Mouse (Mus musculus) forebrain, embryonic 11.5 days (tissue): Measurements from ENCODE around the gene Cnnm3. TPM values are rescaled to one million over a fixed set of nuclear protein-coding genes. Genes with fewer than 3 reads are reported as not detected.

Experiments used
- ATAC-seq: fragments of 200-750 bp; cut with Nextera tagmentation; replicated peaks from 2 replicates; pipeline ENCODE4 v1.8.0; 2017; ENCODE audit warnings: moderate TSS enrichment; ENCODE audit not compliant: low FRiP score
- DNase-seq: peaks from one replicate; pipeline ENCODE4 v3.0.0-alpha.2; 2017; ENCODE audit warnings: low spot score
- H3K27ac ChIP-seq: fragments of 300-500 bp; sonication (generic); 2 replicates; pipeline ENCODE4 v1.5.1; 2014; ENCODE audit warnings: low read depth, low read length
- H3K27me3 ChIP-seq: fragments of 300-500 bp; sonication (generic); 2 replicates; pipeline ENCODE4 v1.6.1; 2014; ENCODE audit warnings: mild to moderate bottlenecking, low read length, mixed read lengths; ENCODE audit not compliant: control insufficient read depth, insufficient read depth
- H3K36me3 ChIP-seq: fragments of 300-500 bp; sonication (generic); 2 replicates; pipeline ENCODE4 v1.6.1; 2014; ENCODE audit warnings: mild to moderate bottlenecking, low read length, moderate library complexity, mixed read lengths; ENCODE audit not compliant: control insufficient read depth, insufficient read depth
- H3K4me1 ChIP-seq: fragments of 300-500 bp; sonication (generic); replicated peaks from 2 replicates; pipeline ENCODE4 v1.6.1; 2014; ENCODE audit warnings: low read length, mixed read lengths; ENCODE audit not compliant: control insufficient read depth, insufficient read depth
- H3K4me2 ChIP-seq: fragments of 300-500 bp; sonication (generic); 2 replicates; pipeline ENCODE4 v1.6.1; 2014; ENCODE audit warnings: low read depth, mild to moderate bottlenecking, low read length, moderate library complexity, mixed read lengths; ENCODE audit not compliant: severe bottlenecking
- H3K4me3 ChIP-seq: fragments of 300-500 bp; sonication (generic); 2 replicates; pipeline ENCODE4 v1.5.1; 2014; ENCODE audit warnings: low read depth, low read length
- H3K9ac ChIP-seq: fragments of 300-500 bp; sonication (generic); 2 replicates; pipeline ENCODE4 v1.6.1; 2014; ENCODE audit warnings: low read length
- H3K9me3 ChIP-seq: fragments of 300-500 bp; sonication (generic); 2 replicates; pipeline ENCODE4 v1.6.1; 2016; ENCODE audit warnings: low read length, mixed read lengths; ENCODE audit not compliant: control insufficient read depth
- WGBS: fragments of 180-500 bp; shearing (Covaris S2); extraction: QIAGEN DNeasy Blood & Tissue Kit; methylation state at CpG from one replicate; pipeline ENCODE4 v1.1.7; 2014; 5-methylcytosine and 5-hydroxymethylcytosine counted together
- polyA plus RNA-seq: library from polyadenylated mRNA; unstranded; fragments of >200 nt; fragmentation: Nextera tagmentation; extraction: Ambion mirVana; gene quantifications from 2 replicates; pipeline ENCODE4 v1.2.1, GENCODE M21; 2014

Gene Cnnm3
- polyA plus RNA-seq = 6.8 and 7.4 TPM in 2 replicates

DNA sequence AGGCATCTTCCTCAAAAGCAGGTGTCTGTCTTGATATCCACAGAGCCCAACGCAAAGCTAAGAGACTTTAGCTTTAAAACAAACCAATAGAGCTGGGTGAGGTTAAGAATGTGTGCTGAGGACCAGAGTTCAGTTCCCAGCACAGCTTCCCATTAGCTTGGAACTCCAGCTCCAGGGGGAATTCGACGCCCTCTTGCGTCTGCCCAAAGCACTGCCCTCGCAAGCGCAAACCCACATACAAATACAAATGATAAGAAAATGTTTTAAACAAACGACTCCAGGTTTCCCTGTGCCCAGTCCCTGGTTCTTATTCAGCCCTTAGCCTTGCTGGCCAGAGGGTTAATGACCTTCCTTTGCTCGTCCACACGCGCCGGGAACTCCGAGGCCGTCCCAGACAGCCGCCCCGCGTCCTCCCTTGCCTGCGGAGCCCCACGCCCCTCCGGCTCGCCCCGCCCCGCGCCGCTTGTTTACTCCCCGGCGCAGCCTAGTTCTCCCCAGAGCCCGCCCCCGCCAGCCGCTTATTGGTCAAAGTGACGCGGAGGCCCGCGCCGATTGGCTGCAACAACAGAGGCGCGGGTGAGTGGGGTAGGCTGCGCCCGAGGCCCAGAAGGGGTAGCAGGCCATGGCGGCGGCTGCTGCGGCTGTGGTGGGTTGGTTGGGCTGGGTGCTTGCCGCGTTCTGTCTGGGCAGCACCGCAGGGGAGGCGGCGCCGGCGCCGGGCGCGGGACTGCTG is at the start of gene Cnnm3:
Gene Cnnm3, plus strand, starts transcription at position 579 of the 733 bp plus-strand sequence.
- Histone ChIP-seq H3K27me3 (no peaks in the 10 kb centered on the region), H3K9ac (peak within 1 kb of the TSS; percentile 84), H3K27ac (peak within 1 kb of the TSS; percentile 95), H3K9me3 (no peaks in the 10 kb centered on the region), H3K36me3 (no peaks in the 10 kb centered on the region), H3K4me3 (peak within 1 kb of the TSS; percentile 92), H3K4me1 (peaks cover 4% of the 10 kb centered on the region), H3K4me2 (peak within 1 kb of the TSS; percentile 96)
- 2% methylated on average over 49 of the region's 51 CpGs for WGBS
- DNase-seq (peak; percentile 100), ATAC-seq (peak; percentile 99)

DNA sequence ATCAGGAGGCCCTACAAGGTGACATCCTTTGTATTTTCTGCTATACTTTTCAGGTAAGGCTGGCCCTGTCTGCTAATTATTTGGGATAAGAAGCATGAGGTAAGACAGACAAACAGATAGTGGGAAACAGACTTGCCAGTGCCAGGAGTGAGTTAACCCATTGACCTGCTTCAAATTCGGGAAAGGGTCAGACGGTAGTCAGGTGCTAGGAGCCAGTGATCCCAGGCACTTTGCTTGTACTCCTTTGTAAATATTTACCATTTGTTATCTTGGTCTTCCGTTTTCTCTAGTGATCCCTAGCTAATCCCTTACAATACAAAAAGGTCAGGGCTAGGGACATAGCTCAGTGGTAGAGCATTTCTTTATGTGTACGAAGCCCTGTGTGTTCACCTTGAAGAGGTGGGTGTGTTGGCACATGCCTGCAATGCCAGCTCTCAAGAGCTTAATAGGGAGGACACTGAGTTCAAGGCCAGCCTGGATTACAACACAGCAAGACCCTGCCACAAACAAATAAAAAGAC is 46.0 kb upstream of the Cnnm3 start:
- Histone ChIP-seq H3K4me2 (no peak overlapping the region), H3K4me3 (no peak overlapping the region), H3K9ac (no peak overlapping the region), H3K27ac (no peak overlapping the region), H3K27me3 (no peaks in the 10 kb centered on the region), H3K9me3 (no peaks in the 10 kb centered on the region), H3K4me1 (no peaks in the 10 kb centered on the region; the same call in 1 of the 2 replicates), H3K36me3 (no peaks in the 10 kb centered on the region)
- ATAC-seq = no peak
- WGBS = 78% methylated on average over 4 of the region's 4 CpGs
- no peak for DNase-seq

DNA sequence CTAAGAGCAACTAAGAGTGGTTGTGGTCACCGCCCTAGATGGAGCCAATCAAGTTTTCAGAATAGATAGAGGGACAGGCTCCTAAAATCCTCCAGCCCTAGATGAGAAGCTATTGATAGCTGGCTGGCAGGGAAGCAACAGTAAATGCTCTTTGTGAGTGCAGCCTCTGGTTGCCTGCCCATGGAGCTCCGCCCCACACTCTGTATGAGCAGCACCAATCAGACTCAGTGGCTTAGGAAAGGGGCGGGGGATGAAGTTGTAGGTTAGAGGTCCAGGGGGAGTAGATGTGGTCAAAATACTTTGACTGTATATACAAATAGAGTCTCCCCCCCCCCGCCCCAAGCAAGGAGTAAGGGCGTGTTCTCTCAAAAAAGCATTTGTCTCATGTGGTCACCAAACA is 44.2 kb upstream of the Cnnm3 start:
- ATAC-seq (no peak), DNase-seq (no peak)
- no peaks in the 10 kb centered on the region for H3K27me3 ChIP-seq
- no peaks in the 10 kb centered on the region; the same call in 1 of the 2 replicates for H3K4me1 ChIP-seq
- WGBS = 52% methylated on average over 5 of the region's 5 CpGs
- H3K9ac ChIP-seq = no peak overlapping the region
- no peaks in the 10 kb centered on the region for H3K36me3 ChIP-seq
- no peak overlapping the region for H3K4me3 ChIP-seq
- no peak overlapping the region for H3K4me2 ChIP-seq
- H3K9me3 ChIP-seq = no peaks in the 10 kb centered on the region
- no peak overlapping the region for H3K27ac ChIP-seq

GRCm38 (mm10) chr1:36469811-36470444 is 41.7 kb upstream of the Cnnm3 start:
- peaks cover 14% of the 10 kb centered on the region for H3K4me1 ChIP-seq
- no peak for ATAC-seq
- H3K27ac ChIP-seq = no peak overlapping the region
- H3K4me3 ChIP-seq = no peak overlapping the region
- 44% methylated on average over 2 of the region's 2 CpGs for WGBS
- DNase-seq = no peak
- H3K4me2 ChIP-seq = no peak overlapping the region
- H3K27me3 ChIP-seq = no peaks in the 10 kb centered on the region
- no peaks in the 10 kb centered on the region for H3K9me3 ChIP-seq
- no peaks in the 10 kb centered on the region for H3K36me3 ChIP-seq
- H3K9ac ChIP-seq = no peak overlapping the region

- ATAC-seq (peak; percentile 91), DNase-seq (peak; percentile 96)
- WGBS = under 1% methylated on average over 67 of the region's 98 CpGs
- H3K27me3 ChIP-seq = no peaks in the 10 kb centered on the region
- H3K27ac ChIP-seq = peak within 1 kb of the TSS; percentile 12; the same call in 1 of the 2 replicates
- no peaks in the 10 kb centered on the region for H3K36me3 ChIP-seq
- no peaks in the 10 kb centered on the region for H3K9me3 ChIP-seq
- H3K9ac ChIP-seq = peak within 1 kb of the TSS; percentile 76
- H3K4me2 ChIP-seq = peak within 1 kb of the TSS; percentile 72
- H3K4me3 ChIP-seq = peak within 1 kb of the TSS; percentile 63
- peaks cover 16% of the 10 kb centered on the region for H3K4me1 ChIP-seq
These were observed 40.2 kb upstream of the Cnnm3 start, which contains the start of gene Cnnm4 for GRCm38 (mm10) chr1:36471181-36472105. Gene Cnnm4 (plus strand): TSS chr1:36471620.

DNA sequence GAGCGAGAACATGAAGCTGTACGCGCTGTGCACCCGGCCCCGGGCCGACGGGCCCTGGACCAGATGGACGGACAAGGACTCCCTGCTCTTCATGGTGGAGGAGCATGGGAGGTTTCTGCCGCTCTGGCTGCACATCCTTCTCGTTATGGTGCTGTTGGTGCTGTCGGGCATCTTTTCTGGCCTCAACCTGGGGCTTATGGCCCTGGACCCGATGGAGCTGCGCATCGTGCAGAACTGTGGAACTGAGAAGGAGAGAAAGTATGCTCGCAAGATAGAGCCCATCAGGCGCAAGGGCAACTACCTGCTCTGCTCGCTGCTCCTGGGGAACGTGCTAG is 39.6 kb upstream of the Cnnm3 start:
- WGBS = 15% methylated on average over 18 of the region's 18 CpGs
- ATAC-seq (no peak), DNase-seq (no peak)
- H3K4me1 ChIP-seq = peaks cover 16% of the 10 kb centered on the region
- H3K9me3 ChIP-seq = no peaks in the 10 kb centered on the region
- no peaks in the 10 kb centered on the region for H3K36me3 ChIP-seq
- H3K4me2 ChIP-seq = peak overlapping the region; percentile 72
- H3K9ac ChIP-seq = peak overlapping the region; percentile 76
- no peaks in the 10 kb centered on the region for H3K27me3 ChIP-seq
- peak overlapping the region; percentile 63 for H3K4me3 ChIP-seq
- H3K27ac ChIP-seq = no peak overlapping the region

GRCm38 (mm10) chr1:36473211-36473780 is 38.4 kb upstream of the Cnnm3 start:
- H3K9me3 ChIP-seq = no peaks in the 10 kb centered on the region
- WGBS = 85% methylated on average over 10 of the region's 10 CpGs
- ATAC-seq (no peak), DNase-seq (no peak)
- H3K27ac ChIP-seq = no peak overlapping the region
- H3K36me3 ChIP-seq = no peaks in the 10 kb centered on the region
- H3K9ac ChIP-seq = no peak overlapping the region
- H3K4me3 ChIP-seq = 0 out of 2 replicates have a peak overlapping the region, but pooled peaks have one; percentile 2
- peak overlapping the region; percentile 72 for H3K4me2 ChIP-seq
- peaks cover 16% of the 10 kb centered on the region for H3K4me1 ChIP-seq
- no peaks in the 10 kb centered on the region for H3K27me3 ChIP-seq

DNA sequence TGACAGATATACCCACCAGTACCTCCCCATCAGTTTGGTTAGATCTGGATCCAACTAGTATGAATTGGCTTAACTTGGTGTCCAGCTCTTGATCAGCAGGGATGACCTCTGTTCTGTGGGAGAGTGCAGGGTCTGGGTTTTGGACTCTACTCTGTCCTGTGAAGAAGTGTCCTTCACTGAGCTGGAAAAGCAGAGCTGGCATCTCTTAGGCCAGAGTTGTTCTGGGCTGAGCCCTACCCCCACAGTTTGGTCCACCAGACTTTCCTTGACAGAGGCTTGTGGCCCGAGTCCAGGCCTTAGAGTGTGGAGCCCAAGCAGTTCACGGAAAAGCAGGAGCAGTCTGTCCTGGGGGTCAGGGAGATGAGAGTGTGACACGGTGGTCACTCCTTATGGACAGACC is 37.0 kb upstream of the Cnnm3 start:
- no peaks in the 10 kb centered on the region for H3K27me3 ChIP-seq
- no peak for DNase-seq
- 86% methylated on average over 3 of the region's 3 CpGs for WGBS
- H3K9ac ChIP-seq = peak overlapping the region; percentile 3; the same call in 1 of the 2 replicates
- no peak overlapping the region for H3K4me3 ChIP-seq
- H3K4me2 ChIP-seq = peak overlapping the region; percentile 26; the same call in 1 of the 2 replicates
- H3K9me3 ChIP-seq = no peaks in the 10 kb centered on the region
- H3K27ac ChIP-seq = no peak overlapping the region
- no peak for ATAC-seq
- H3K36me3 ChIP-seq = no peaks in the 10 kb centered on the region
- H3K4me1 ChIP-seq = peaks cover 16% of the 10 kb centered on the region
